Mouse (Mus musculus): ENCODE measurements around the gene Abtb2.

- TF ChIP-seq CTCF (IDR thresholded peaks at IDR 0.05; ENCODE audit: low read depth, low read length) (no peak), POLR2AphosphoS5 (IDR thresholded peaks at IDR 0.05; ENCODE audit: insufficient replicate concordance, low read depth, low read length) (no peak), GATA1 (IDR thresholded peaks at IDR 0.05; ENCODE audit: borderline replicate concordance, low read length) (no peak), GATA2 (IDR thresholded peaks at IDR 0.05; ENCODE audit: borderline replicate concordance, low read depth, low read length) (no peak), TAL1 (conservative IDR thresholded peaks at IDR 0.05; ENCODE audit: low read depth, low read length) (no peak)
Observed at GRCm38 (mm10) chr2:103730999-103731398, 164.9 kb downstream of the Abtb2 start.
